Mouse (Mus musculus) spleen, adult 2 months (tissue): Measurements from ENCODE around the gene Cass4.

Experiments
- CTCF ChIP-seq: fragments of 200-500 bp; IDR thresholded peaks from 2 replicates; pipeline ENCODE4 v1.5.1; 2011; ENCODE audit warnings: mild to moderate bottlenecking, inconsistent platforms; ENCODE audit not compliant: insufficient read depth, insufficient read length, insufficient replicate concordance; ENCODE audit errors: extremely low read depth
- POLR2A ChIP-seq: fragments of 200-500 bp; IDR thresholded peaks from 2 replicates; pipeline ENCODE4 v1.6.1; 2011; ENCODE audit warnings: low read depth, low read length, inconsistent platforms

DNA sequence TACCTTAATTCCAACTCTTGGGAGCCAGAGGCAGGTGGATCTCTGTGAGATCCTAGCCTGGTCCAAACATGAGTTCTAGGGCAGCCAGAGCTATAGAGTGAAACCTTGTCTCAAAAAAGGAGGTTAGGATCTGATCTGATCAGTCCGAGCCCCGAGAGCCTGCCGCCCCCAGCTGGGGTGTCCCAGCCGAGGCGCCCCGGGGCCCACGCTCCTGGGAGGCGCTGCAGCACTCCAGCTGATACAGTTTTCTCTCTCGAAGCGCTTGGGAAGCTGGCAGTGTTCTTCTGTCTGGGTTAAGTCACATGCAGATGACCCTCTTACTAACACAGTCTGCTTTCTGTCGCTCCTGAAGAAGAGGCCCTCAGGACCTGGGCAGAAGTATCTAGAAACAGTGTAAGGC, 12.3 kb upstream of the Cass4 start:
- TF ChIP-seq POLR2A (no peak), CTCF (no peak)
